Mouse (Mus musculus) lung, embryonic 16.5 days (tissue): ENCODE results near the gene Dnah11. TPM values are rescaled to one million over a fixed set of nuclear protein-coding genes. Genes with fewer than 3 reads are reported as not detected.

Experiments used
- ATAC-seq: fragments of 200-750 bp; cut with Nextera tagmentation; 2 replicates; pipeline ENCODE4 v1.8.0; 2017; ENCODE audit warnings: low read depth, mild to moderate bottlenecking, moderate library complexity
- H3K27ac ChIP-seq: fragments of 300-500 bp; sonication (generic); 2 replicates; pipeline ENCODE4 v1.5.1; 2014; ENCODE audit warnings: mild to moderate bottlenecking, control low read depth, low read length
- H3K27me3 ChIP-seq: fragments of 300-500 bp; sonication (generic); 2 replicates; pipeline ENCODE4 v1.6.1; 2014; ENCODE audit warnings: low read depth, low read length, mixed read lengths; ENCODE audit not compliant: control insufficient read depth, insufficient read depth
- H3K36me3 ChIP-seq: fragments of 300-500 bp; sonication (generic); 2 replicates; pipeline ENCODE4 v1.6.1; 2014; ENCODE audit warnings: low read length; ENCODE audit not compliant: control insufficient read depth, insufficient read depth
- H3K4me1 ChIP-seq: fragments of 300-500 bp; sonication (generic); replicated peaks from 2 replicates; pipeline ENCODE4 v1.6.1; 2014; ENCODE audit warnings: low read length, mixed read lengths; ENCODE audit not compliant: control insufficient read depth, insufficient read depth
- H3K4me2 ChIP-seq: fragments of 300-500 bp; sonication (generic); 2 replicates; pipeline ENCODE4 v1.6.1; 2014; ENCODE audit warnings: low read depth, low read length, control low read depth
- H3K4me3 ChIP-seq: fragments of 300-500 bp; sonication (generic); 2 replicates; pipeline ENCODE4 v1.5.1; 2014; ENCODE audit warnings: mild to moderate bottlenecking, low read length, control low read depth
- H3K9ac ChIP-seq: fragments of 300-500 bp; sonication (generic); 2 replicates; pipeline ENCODE4 v1.6.1; 2014; ENCODE audit warnings: low read length, control low read depth
- H3K9me3 ChIP-seq: fragments of 300-500 bp; sonication (generic); 2 replicates; pipeline ENCODE4 v1.6.1; 2016; ENCODE audit warnings: low read length; ENCODE audit not compliant: control insufficient read depth
- WGBS: fragments of 180-500 bp; shearing (Covaris S2); extraction: QIAGEN DNeasy Blood & Tissue Kit; methylation state at CpG from one replicate; pipeline ENCODE4 v1.1.7; 2014; 5-methylcytosine and 5-hydroxymethylcytosine counted together
- polyA plus RNA-seq: library from polyadenylated mRNA; unstranded; fragments of >200 nt; fragmentation: Nextera tagmentation; extraction: Ambion mirVana; gene quantifications from 2 replicates; pipeline ENCODE4 v1.2.1, GENCODE M21; 2015

The Dnah11 gene
- polyA plus RNA-seq, 1 experiment from 2014 or later = 1.1 TPM

- Histone ChIP-seq H3K4me1 (peaks cover 13% of the 10 kb centered on the region), H3K36me3 (no peaks in the 10 kb centered on the region), H3K4me2 (no peak overlapping the region), H3K9me3 (no peaks in the 10 kb centered on the region), H3K9ac (no peak overlapping the region), H3K27ac (no peak overlapping the region), H3K4me3 (no peak overlapping the region), H3K27me3 (no peaks in the 10 kb centered on the region)
- no peak for ATAC-seq
- 42% methylated on average over 8 of the region's 8 CpGs for WGBS
These were observed 367.4 kb downstream of the Dnah11 start for GRCm38 (mm10) chr12:117831351-117831961.

GRCm38 (mm10) chr12:117828350-117828749, 370.5 kb downstream of the Dnah11 start:
- no peaks in the 10 kb centered on the region for H3K27me3 ChIP-seq
- ATAC-seq = peak; percentile 49; the same call in 1 of the 2 replicates
- no peak overlapping the region for H3K9ac ChIP-seq
- H3K9me3 ChIP-seq = no peaks in the 10 kb centered on the region
- no peak overlapping the region for H3K27ac ChIP-seq
- H3K4me2 ChIP-seq = no peak overlapping the region
- H3K36me3 ChIP-seq = no peaks in the 10 kb centered on the region
- 25% methylated on average over 3 of the region's 3 CpGs for WGBS
- H3K4me1 ChIP-seq = peaks cover 9% of the 10 kb centered on the region; the same call in 1 of the 2 replicates
- H3K4me3 ChIP-seq = no peak overlapping the region

Other genes starting within 250 kb of the Dnah11 start
- 8.0 and 8.8 TPM in 2 replicates for gene Sp4, start 102.4 kb upstream of the Dnah11 start, polyA plus RNA-seq